Comparison of ENCODE assay signal across 8 mouse cellular contexts in genomic region chr2:29670231-29670991, GRCm38 (mm10). TPM values are rescaled to one million over a fixed set of nuclear protein-coding genes. Genes with fewer than 3 reads are reported as not detected.
DNase-seq lines count a peak whose midpoint lies in the region; ATAC-seq and TF ChIP-seq lines count a peak whose summit lies in the region.

No protein-coding gene starts in this region.

- TF ChIP-seq EP300 in heart, postnatal 0 days (IDR thresholded peaks at IDR 0.05; ENCODE audit: low read depth) = no peak

- no peaks in the 10 kb centered on the region for H3K9me3 ChIP-seq in heart, postnatal 0 days (replicated peaks; ENCODE audit: control insufficient read depth, low read length)

- H3K4me2 ChIP-seq in heart, postnatal 0 days (ENCODE audit: low read depth, low read length) = peak overlapping the region; percentile 5; the same call in 1 of the 2 replicates

- peaks cover 33% of the 10 kb centered on the region for H3K4me1 ChIP-seq in cortical plate, adult 2 months (ENCODE audit: control insufficient read depth, insufficient read depth, low read length)
- H3K4me1 ChIP-seq in heart, postnatal 0 days (ENCODE audit: control insufficient read depth, insufficient read depth) = peaks cover 54% of the 10 kb centered on the region
- H3K4me1 ChIP-seq in spleen, adult 2 months (ENCODE audit: control insufficient read depth, insufficient read depth, insufficient read length) = peaks cover 64% of the 10 kb centered on the region

- no peak for TF ChIP-seq POLR2A in cortical plate, adult 2 months (IDR thresholded peaks at IDR 0.05; ENCODE audit: extremely low read depth, insufficient read depth, low read length)
- no peak for TF ChIP-seq POLR2A in spleen, adult 2 months (IDR thresholded peaks at IDR 0.05; ENCODE audit: low read depth, low read length)

- WGBS in heart, postnatal 0 days = 29% methylated on average over 9 of the region's 9 CpGs
- 15% methylated on average over 9 of the region's 9 CpGs for WGBS in macrophage (ENCODE audit: missing documents)
- 5% methylated on average over 9 of the region's 9 CpGs for WGBS in spleen, adult 2 months

- H3K27ac ChIP-seq in cortical plate, adult 2 months (ENCODE audit: insufficient read depth, low read length) = peak overlapping the region; percentile 24; the same call in 1 of the 2 replicates
- H3K27ac ChIP-seq in heart, postnatal 0 days (ENCODE audit: low read depth) = peak overlapping the region; percentile 49; the same call in 1 of the 2 replicates
- peak overlapping the region; percentile 89 for H3K27ac ChIP-seq in layer of hippocampus, adult 2 months
- H3K27ac ChIP-seq in macrophage = peak overlapping the region; percentile 7; the same call in 1 of the 2 replicates
- peak overlapping the region; percentile 74 for H3K27ac ChIP-seq in spleen, adult 2 months (ENCODE audit: insufficient read depth, low read length)

- H3K4me3 ChIP-seq in cortical plate, adult 2 months (ENCODE audit: insufficient read depth, low read length) = no peak overlapping the region
- H3K4me3 ChIP-seq in heart, postnatal 0 days (ENCODE audit: low read depth, low read length) = no peak overlapping the region
- no peak overlapping the region; the same call in 1 of the 2 replicates for H3K4me3 ChIP-seq in layer of hippocampus, adult 2 months
- no peak overlapping the region for H3K4me3 ChIP-seq in macrophage (ENCODE audit: inconsistent target)
- no peak overlapping the region for H3K4me3 ChIP-seq in spleen, adult 2 months (ENCODE audit: extremely low read depth, insufficient read depth, insufficient read length)

- H3K27me3 ChIP-seq in heart, postnatal 0 days (ENCODE audit: control insufficient read depth, insufficient read depth, low read length) = no peaks in the 10 kb centered on the region
- H3K27me3 ChIP-seq in spleen, adult 2 months (ENCODE audit: control insufficient read depth, insufficient read depth, low read length) = no peaks in the 10 kb centered on the region

- peak; percentile 53 for TF ChIP-seq CTCF in cortical plate, adult 2 months (IDR thresholded peaks at IDR 0.05; ENCODE audit: extremely low read depth, insufficient read depth, low read length)
- TF ChIP-seq CTCF in heart, postnatal 0 days (IDR thresholded peaks at IDR 0.05; ENCODE audit: low read depth) = peak; percentile 51
- peak; percentile 77 for TF ChIP-seq CTCF in layer of hippocampus, adult 2 months (conservative IDR thresholded peaks at IDR 0.05)
- TF ChIP-seq CTCF in spleen, adult 2 months (IDR thresholded peaks at IDR 0.05; ENCODE audit: extremely low read depth, insufficient read depth, insufficient read length, insufficient replicate concordance) = peak; percentile 40; the same call in 1 of the 2 replicates

- peak; percentile 32 for DNase-seq in embryo, embryonic 10.5 days (ENCODE audit: low spot score)
- DNase-seq in embryo, embryonic 9.5 days (ENCODE audit: extremely low spot score) = no peak
- DNase-seq in Muller cell, postnatal 12 days (ENCODE audit: inconsistent ontology term) = peak; percentile 90
- DNase-seq in heart, postnatal 0 days (ENCODE audit: low spot score) = peak; percentile 57
- peak; percentile 47 to 68 for DNase-seq in layer of hippocampus, adult 2 months (ENCODE audit: low spot score in 2 of 2)
- peak; percentile 57 to 63 for DNase-seq in spleen, adult 2 months (ENCODE audit: low read depth in 1 of 2, low spot score in 2 of 2)

- no peaks in the 10 kb centered on the region; the same call in 1 of the 2 replicates for H3K36me3 ChIP-seq in heart, postnatal 0 days (replicated peaks; ENCODE audit: control insufficient read depth, insufficient read depth, low read length)
- H3K36me3 ChIP-seq in macrophage (ENCODE audit: inconsistent target) = no peaks in the 10 kb centered on the region
- H3K36me3 ChIP-seq in spleen, adult 2 months (ENCODE audit: control insufficient read depth, insufficient read depth, low read length) = no peaks in the 10 kb centered on the region

- peak; percentile 52 for ATAC-seq in heart, postnatal 0 days (ENCODE audit: insufficient read depth, low read depth)

- H3K79me2 ChIP-seq in macrophage (ENCODE audit: inconsistent target) = peaks cover 82% of the 10 kb centered on the region

- H3K9ac ChIP-seq in heart, postnatal 0 days (replicated peaks; ENCODE audit: low read depth, low read length) = no peak overlapping the region

RNA-seq across cellular contexts. Expression of gene Rapgef1, which starts 50.9 kb away (rescaled TPM):
- polyA plus RNA-seq in cortical plate, adult 2 months (2012; rRNA removed) = 85.8 and 91.8 TPM in 2 replicates
- 47.6 and 64.0 TPM in 2 replicates for total RNA-seq in heart, postnatal 0 days (2014; rRNA removed; ENCODE audit: low replicate concordance)
- 6.7 and 9.0 TPM in 2 replicates for polyA plus RNA-seq in heart, postnatal 0 days (2015; fragmentation: Nextera tagmentation; extraction: Ambion mirVana)
- total RNA-seq in layer of hippocampus, adult 2 months (2021) = 10 to 100 TPM; 91.3 to 94.9 TPM
- total RNA-seq in macrophage (2018; cell fraction: chromatin; rRNA removed) = 100 to 1,000 TPM in 2 of 26 experiments, 10 to 100 TPM in 24; 26.3 to 301 (median 53.8) TPM
- 10 to 100 TPM; 16.7 to 31.4 (median 23.3) TPM for total RNA-seq in macrophage (2018; cell fraction: cytosol; rRNA removed)
- total RNA-seq in macrophage (2018; cell fraction: nucleus; rRNA removed) = 10 to 100 TPM; 21.6 to 88.3 (median 35.2) TPM
- 14.9 to 26.3 TPM (median 18.4 TPM) in 3 replicates for polyA plus RNA-seq in macrophage (2018)
- 75.1 and 95.9 TPM in 2 replicates for polyA plus RNA-seq in spleen, adult 2 months (2012; rRNA removed)

Comparison
In these comparisons a context has a peak if more than half of its experiments do, and no peak if none do; other contexts are left out.
1. H3K27ac ChIP-seq: peak in every context shown above with its lines; median percentile 89 in layer of hippocampus, adult 2 months; 74 in spleen, adult 2 months; 49 in heart, postnatal 0 days; 24 in cortical plate, adult 2 months; 7 in macrophage.